Mouse (Mus musculus): ENCODE data around the gene Rpp25l. TPM values are rescaled to one million over a fixed set of nuclear protein-coding genes. Genes with fewer than 3 reads are reported as not detected.

Rpp25l gene
- polyA plus RNA-seq, 1 experiment from 2014 or later: 84.6 TPM

GRCm38 (mm10) chr4:41756440-41756839, 43.1 kb upstream of the Rpp25l start:
- Histone ChIP-seq H3K4me3 (replicated peaks) (peak overlapping the region; percentile 70), H3K4me2 (peak overlapping the region; percentile 86), H3K27ac (peak overlapping the region; percentile 89; the same call in 1 of the 2 replicates), H3K9me3 (no peaks in the 10 kb centered on the region), H3K9ac (replicated peaks) (peak overlapping the region; percentile 65; the same call in 1 of the 2 replicates), H3K4me1 (replicated peaks) (peaks cover 27% of the 10 kb centered on the region), H3K36me3 (peaks cover 26% of the 10 kb centered on the region), H3K27me3 (no peaks in the 10 kb centered on the region)
- ATAC-seq (ENCODE audit: insufficient number of reproducible peaks, insufficient read depth, low FRiP score, low TSS enrichment, low read depth): no peak
- whole genome bisulfite sequencing: 75% methylated on average over 8 of the region's 8 CpGs

GRCm38 (mm10) chr4:41755338-41756305, 42.3 kb upstream of the Rpp25l start, which contains the start of gene Sigmar1:
Sigmar1 (minus strand) TSS chr4:41756157.
- H3K4me3 ChIP-seq (replicated peaks): peak within 1 kb of the TSS; percentile 70
- peak within 1 kb of the TSS; percentile 86 for H3K4me2 ChIP-seq
- ATAC-seq (ENCODE audit: insufficient number of reproducible peaks, insufficient read depth, low FRiP score, low TSS enrichment, low read depth): peak; percentile 48
- H3K36me3 ChIP-seq: peaks cover 26% of the 10 kb centered on the region
- H3K27me3 ChIP-seq: no peaks in the 10 kb centered on the region
- H3K9me3 ChIP-seq: no peaks in the 10 kb centered on the region
- peak within 1 kb of the TSS; percentile 65 for H3K9ac ChIP-seq (replicated peaks)
- H3K27ac ChIP-seq: peak within 1 kb of the TSS; percentile 89
- H3K4me1 ChIP-seq (replicated peaks): peaks cover 19% of the 10 kb centered on the region
- WGBS: under 1% methylated on average over 57 of the region's 57 CpGs

DNA sequence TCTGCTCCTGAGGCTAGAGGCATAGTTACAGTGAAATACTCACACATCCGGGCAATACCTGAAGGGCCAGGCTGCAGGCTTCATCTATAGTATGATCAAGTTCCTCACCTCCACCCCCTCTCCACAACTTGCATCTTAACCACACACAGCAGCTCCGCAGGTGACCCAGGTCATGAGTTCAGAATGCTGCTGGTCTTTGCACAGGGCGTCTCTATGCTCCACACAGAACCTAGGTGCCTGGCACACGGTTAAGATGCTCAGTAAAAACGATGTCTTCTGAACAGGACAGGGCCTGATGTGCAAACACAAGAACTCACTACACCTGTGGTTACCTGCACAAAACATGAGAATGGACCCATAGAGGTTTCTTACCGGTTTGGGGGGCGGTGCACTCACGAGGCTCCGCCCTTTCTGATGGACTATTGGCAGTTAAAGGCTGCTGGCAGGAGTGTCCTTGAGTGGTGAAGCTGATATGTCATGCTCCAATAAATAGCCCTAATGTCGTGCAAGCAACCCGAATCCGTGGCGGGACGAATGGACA, 41.5 kb upstream of the Rpp25l start, which contains the start of gene Galt:
TSS of gene Galt (plus strand) at position 432 of the 541 bp plus-strand sequence.
- peak; percentile 13; the same call in 1 of the 2 replicates for ATAC-seq (ENCODE audit: insufficient number of reproducible peaks, insufficient read depth, low FRiP score, low TSS enrichment, low read depth)
- peak within 1 kb of the TSS; percentile 65 for H3K9ac ChIP-seq (replicated peaks)
- no peaks in the 10 kb centered on the region for H3K9me3 ChIP-seq
- no peaks in the 10 kb centered on the region for H3K27me3 ChIP-seq
- H3K4me2 ChIP-seq: peak within 1 kb of the TSS; percentile 86
- peaks cover 26% of the 10 kb centered on the region for H3K36me3 ChIP-seq
- peak within 1 kb of the TSS; percentile 89 for H3K27ac ChIP-seq
- H3K4me3 ChIP-seq (replicated peaks): peak within 1 kb of the TSS; percentile 70
- 12% methylated on average over 14 of the region's 14 CpGs for WGBS
- peaks cover 16% of the 10 kb centered on the region for H3K4me1 ChIP-seq (replicated peaks)

GRCm38 (mm10) chr4:41745021-41745420, 31.7 kb upstream of the Rpp25l start:
- Histone ChIP-seq H3K4me2 (no peak overlapping the region), H3K9ac (replicated peaks) (no peak overlapping the region), H3K36me3 (no peaks in the 10 kb centered on the region), H3K27ac (no peak overlapping the region), H3K4me1 (replicated peaks) (peaks cover 9% of the 10 kb centered on the region), H3K27me3 (0 out of 2 replicates have a peak, but pooled peaks cover 3% of the 10 kb centered on the region), H3K4me3 (replicated peaks) (no peak overlapping the region), H3K9me3 (peaks cover 17% of the 10 kb centered on the region)
- ATAC-seq (ENCODE audit: insufficient number of reproducible peaks, insufficient read depth, low FRiP score, low TSS enrichment, low read depth): no peak
- WGBS: 74% methylated on average over 1 of the region's 1 CpGs

- Histone ChIP-seq H3K27me3 (0 out of 2 replicates have a peak, but pooled peaks cover 2% of the 10 kb centered on the region), H3K4me2 (no peak overlapping the region), H3K9me3 (peaks cover 17% of the 10 kb centered on the region), H3K9ac (replicated peaks) (no peak overlapping the region), H3K4me3 (replicated peaks) (no peak overlapping the region), H3K27ac (no peak overlapping the region), H3K4me1 (replicated peaks) (peaks cover 15% of the 10 kb centered on the region), H3K36me3 (peaks cover 4% of the 10 kb centered on the region)
- no peak for ATAC-seq (ENCODE audit: insufficient number of reproducible peaks, insufficient read depth, low FRiP score, low TSS enrichment, low read depth)
- WGBS: 67% methylated on average over 2 of the region's 2 CpGs
Observed at GRCm38 (mm10) chr4:41744131-41744530, 30.8 kb upstream of the Rpp25l start.

DNA sequence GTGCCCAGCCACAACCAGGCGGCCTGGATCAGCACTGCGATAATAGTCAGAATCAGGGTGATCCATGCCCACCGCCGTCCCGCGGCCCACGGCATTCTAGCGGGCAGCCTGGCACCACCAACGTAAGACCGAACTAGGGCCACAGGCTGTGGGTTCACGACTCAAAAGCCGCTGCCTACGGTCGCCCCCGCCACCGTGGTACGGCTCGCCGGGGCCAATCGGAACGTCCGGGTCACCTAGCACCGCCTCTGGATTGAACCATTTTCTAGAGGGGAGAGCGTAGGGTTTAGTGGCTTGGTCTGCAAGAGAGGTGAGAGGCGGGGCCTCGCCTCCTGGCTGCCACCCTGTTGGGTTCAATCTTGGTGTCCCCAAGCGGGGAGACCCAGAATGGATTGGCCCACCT, 27.8 kb upstream of the Rpp25l start:
- Histone ChIP-seq H3K4me2 (peak overlapping the region; percentile 94), H3K27ac (peak overlapping the region; percentile 83), H3K4me1 (replicated peaks) (peaks cover 15% of the 10 kb centered on the region), H3K4me3 (replicated peaks) (peak overlapping the region; percentile 74), H3K9ac (replicated peaks) (peak overlapping the region; percentile 69), H3K9me3 (peaks cover 4% of the 10 kb centered on the region), H3K36me3 (peaks cover 15% of the 10 kb centered on the region), H3K27me3 (no peaks in the 10 kb centered on the region)
- WGBS: 0% methylated on average over 27 of the region's 27 CpGs
- peak; percentile 91 for ATAC-seq (ENCODE audit: insufficient number of reproducible peaks, insufficient read depth, low FRiP score, low TSS enrichment, low read depth)

DNA sequence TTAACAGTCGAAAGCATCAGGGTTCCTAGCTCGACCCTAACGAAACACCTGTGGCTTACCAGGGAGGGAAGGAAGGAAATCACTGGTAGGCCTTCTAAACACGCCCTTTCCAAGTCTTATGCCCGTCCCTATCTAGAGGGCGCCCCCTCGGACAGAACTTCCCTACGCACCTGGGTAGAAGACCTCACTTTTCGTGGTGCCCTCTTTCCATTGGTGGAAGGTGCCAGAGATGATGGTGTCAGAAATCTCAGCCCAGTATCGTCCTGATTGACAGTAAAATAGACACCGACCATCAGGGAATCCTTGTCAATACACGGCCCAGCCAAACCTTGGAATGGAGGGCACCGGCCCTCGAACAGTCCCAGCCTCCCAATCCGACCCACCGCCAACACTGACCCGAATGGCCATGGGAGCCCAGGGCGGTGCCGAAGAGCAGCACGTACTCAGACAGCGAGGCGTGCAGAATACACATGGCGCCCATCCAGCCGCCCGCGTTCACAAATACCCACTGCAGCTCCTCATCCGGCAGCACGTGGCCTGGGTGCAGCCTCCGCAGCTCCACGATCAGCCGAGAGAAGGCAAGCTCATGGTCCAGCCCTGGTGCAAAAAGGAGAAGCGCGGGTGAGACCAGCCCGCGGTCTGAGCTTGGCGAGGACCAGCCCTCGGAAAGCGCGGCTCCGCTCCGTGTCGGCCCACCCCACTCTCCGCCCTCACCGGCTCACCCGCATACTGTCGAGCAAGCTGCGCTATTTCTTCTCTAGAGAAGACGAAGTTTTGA, 27.2 kb upstream of the Rpp25l start:
- Histone ChIP-seq H3K4me1 (replicated peaks) (peaks cover 15% of the 10 kb centered on the region), H3K9ac (replicated peaks) (peak overlapping the region; percentile 69), H3K9me3 (no peaks in the 10 kb centered on the region), H3K36me3 (peaks cover 15% of the 10 kb centered on the region), H3K27ac (peak overlapping the region; percentile 83), H3K27me3 (no peaks in the 10 kb centered on the region), H3K4me2 (peak overlapping the region; percentile 94), H3K4me3 (replicated peaks) (peak overlapping the region; percentile 74)
- WGBS: 1% methylated on average over 48 of the region's 48 CpGs
- peak; percentile 74 for ATAC-seq (ENCODE audit: insufficient number of reproducible peaks, insufficient read depth, low FRiP score, low TSS enrichment, low read depth)

- Histone ChIP-seq H3K4me2 (0 out of 2 replicates have a peak overlapping the region, but pooled peaks have one; percentile 94), H3K27me3 (peaks cover 10% of the 10 kb centered on the region; the same call in 1 of the 2 replicates), H3K9me3 (no peaks in the 10 kb centered on the region), H3K36me3 (peaks cover 15% of the 10 kb centered on the region), H3K27ac (no peak overlapping the region), H3K9ac (replicated peaks) (no peak overlapping the region), H3K4me1 (replicated peaks) (peaks cover 15% of the 10 kb centered on the region), H3K4me3 (replicated peaks) (no peak overlapping the region)
- WGBS: 94% methylated on average over 13 of the region's 13 CpGs
- ATAC-seq (ENCODE audit: insufficient number of reproducible peaks, insufficient read depth, low FRiP score, low TSS enrichment, low read depth): no peak
Observed at GRCm38 (mm10) chr4:41739260-41739659, 25.9 kb upstream of the Rpp25l start.

- Histone ChIP-seq H3K4me2 (no peak overlapping the region), H3K27ac (no peak overlapping the region), H3K4me3 (replicated peaks) (no peak overlapping the region), H3K9ac (replicated peaks) (no peak overlapping the region), H3K9me3 (no peaks in the 10 kb centered on the region), H3K4me1 (replicated peaks) (peaks cover 15% of the 10 kb centered on the region), H3K36me3 (peaks cover 15% of the 10 kb centered on the region), H3K27me3 (peaks cover 17% of the 10 kb centered on the region)
- no peak for ATAC-seq (ENCODE audit: insufficient number of reproducible peaks, insufficient read depth, low FRiP score, low TSS enrichment, low read depth)
- 49% methylated on average over 1 of the region's 1 CpGs for WGBS
Observed at GRCm38 (mm10) chr4:41738256-41738603, 24.9 kb upstream of the Rpp25l start.

- no peak overlapping the region for H3K4me2 ChIP-seq
- peaks cover 15% of the 10 kb centered on the region for H3K4me1 ChIP-seq (replicated peaks)
- no peak overlapping the region for H3K4me3 ChIP-seq (replicated peaks)
- H3K9me3 ChIP-seq: no peaks in the 10 kb centered on the region
- WGBS: 31% methylated on average over 8 of the region's 8 CpGs
- ATAC-seq (ENCODE audit: insufficient number of reproducible peaks, insufficient read depth, low FRiP score, low TSS enrichment, low read depth): peak; percentile 5; the same call in 1 of the 2 replicates
- H3K36me3 ChIP-seq: peaks cover 15% of the 10 kb centered on the region
- H3K27ac ChIP-seq: no peak overlapping the region
- H3K9ac ChIP-seq (replicated peaks): no peak overlapping the region
- H3K27me3 ChIP-seq: peaks cover 22% of the 10 kb centered on the region
Observed at GRCm38 (mm10) chr4:41737602-41738255, 24.4 kb upstream of the Rpp25l start.
